Mouse (Mus musculus) thymus, postnatal 4 days (tissue): ENCODE data around the gene Ccdc134.
A peak's percentile ranks its signal among the peaks of the same experiment; 100 is the strongest.
"Not testable (repeated sequence)": the region's sequence is repeated elsewhere in the genome, so short reads cannot be mapped to it uniquely, and the experiment has no call there.

Experiments used
- DNase-seq: peaks from one replicate; pipeline ENCODE4 v3.0.0; 2021

The Ccdc134 gene

DNA sequence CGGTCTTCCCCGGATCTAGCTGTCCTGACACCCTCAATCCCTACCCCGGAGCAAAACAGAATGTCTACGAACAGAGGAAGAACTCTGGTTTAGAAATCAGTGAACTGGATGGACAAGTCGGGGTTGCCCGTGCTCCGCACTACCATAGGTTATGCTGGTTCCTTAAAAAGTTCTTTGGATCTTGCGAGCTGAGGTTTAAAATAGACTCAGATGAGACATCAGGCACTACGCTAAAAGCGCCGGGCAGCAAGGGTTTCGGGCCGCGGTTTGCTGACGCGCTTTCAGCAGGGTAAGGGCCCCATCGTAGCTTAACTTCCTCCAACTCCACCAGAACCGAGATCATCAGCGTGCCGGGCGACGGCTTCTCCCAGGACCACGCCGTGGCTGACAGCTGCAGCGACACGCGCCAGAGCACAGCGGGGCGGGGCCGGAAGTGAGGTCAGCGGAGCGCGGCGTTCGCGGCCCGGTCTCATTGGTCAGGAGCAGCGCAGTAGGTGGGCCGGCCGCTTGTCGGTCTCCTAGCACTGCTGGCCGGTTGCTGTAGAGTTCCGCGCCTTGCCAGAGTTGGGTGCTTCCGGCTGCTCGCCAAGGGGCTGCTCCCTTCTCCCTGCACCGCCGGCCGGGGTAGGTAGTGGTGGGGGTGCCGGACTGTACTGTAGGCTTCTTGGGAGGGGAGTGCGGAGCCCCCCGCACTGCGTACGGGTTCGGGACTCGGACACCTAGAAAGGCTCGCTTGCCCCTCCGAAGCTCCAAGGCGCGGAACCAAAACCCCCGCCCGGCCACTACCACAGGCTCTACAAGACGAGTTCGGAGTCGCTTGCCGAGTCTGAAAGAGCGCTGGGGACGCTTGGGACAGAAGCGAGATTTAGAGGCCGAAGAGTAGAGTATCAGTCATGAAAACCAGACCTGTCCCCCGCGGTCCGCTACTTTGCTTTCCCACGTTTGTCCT, at the start of gene Ccdc134:
TSS of gene Ccdc134 (plus strand) at position 497 of the 949 bp plus-strand sequence.
- peak; percentile 98 for DNase-seq

DNA sequence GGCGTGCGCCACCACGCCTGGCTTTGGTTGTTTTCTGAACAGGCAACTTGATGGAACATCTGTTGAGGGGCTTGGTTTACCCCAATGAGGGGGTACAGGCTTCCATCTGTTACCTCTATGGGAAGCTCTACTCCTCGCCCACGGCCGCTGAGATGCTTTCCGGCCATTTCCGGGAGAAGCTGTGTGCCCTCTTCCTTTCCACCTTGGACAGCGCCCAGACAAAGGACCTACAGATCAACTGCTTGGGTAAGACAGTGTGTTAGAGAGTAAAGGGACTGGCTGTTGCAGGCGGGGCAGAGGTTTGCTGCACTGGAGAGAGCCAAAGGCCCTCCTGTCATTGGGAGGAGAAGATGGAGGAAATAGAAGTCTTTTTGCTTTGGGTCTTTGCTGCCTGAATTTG, 47.8 kb upstream of the Ccdc134 start:
- no peak for DNase-seq

DNA sequence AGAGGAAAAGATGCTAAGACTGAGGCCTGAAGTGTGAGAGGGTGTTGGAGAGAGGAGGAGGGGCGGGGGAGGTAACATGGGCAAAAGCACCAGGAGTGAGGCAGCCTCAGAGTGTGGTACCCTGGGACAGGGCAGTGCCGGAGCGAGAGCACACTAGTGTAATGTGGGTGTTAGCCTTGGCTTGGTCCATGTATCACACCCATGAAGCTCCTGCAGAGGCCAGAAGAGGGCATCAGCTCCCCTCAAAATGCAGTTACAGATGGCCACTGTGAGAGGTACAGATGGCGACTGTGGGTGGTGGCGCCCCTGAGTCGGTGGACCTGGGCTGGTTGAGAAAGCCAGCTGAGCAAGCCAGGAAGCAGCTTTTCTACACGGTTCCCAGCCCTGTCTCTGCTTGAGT, 46.6 kb upstream of the Ccdc134 start:
- peak; percentile 73 for DNase-seq

DNA sequence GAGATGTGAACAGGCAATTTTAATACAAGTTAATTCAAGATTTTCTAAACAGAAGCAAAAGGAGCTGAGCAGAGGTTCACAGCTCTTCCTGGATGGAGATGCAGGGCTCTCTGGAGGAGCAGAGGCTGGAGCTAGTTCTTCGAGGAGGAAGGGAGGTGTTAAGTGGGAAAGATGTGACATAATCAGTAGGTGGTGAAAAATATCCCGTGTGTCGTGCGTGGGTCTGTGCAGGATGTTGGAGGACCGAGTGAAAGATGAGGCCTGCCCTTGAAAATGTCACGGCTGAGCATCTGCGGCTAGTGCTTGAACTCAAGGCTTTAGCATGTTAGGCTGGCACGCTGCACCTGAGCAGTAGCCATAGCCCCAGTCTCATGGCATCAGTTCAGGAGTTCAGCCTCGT, 42.1 kb upstream of the Ccdc134 start:
- DNase-seq = no peak

DNA sequence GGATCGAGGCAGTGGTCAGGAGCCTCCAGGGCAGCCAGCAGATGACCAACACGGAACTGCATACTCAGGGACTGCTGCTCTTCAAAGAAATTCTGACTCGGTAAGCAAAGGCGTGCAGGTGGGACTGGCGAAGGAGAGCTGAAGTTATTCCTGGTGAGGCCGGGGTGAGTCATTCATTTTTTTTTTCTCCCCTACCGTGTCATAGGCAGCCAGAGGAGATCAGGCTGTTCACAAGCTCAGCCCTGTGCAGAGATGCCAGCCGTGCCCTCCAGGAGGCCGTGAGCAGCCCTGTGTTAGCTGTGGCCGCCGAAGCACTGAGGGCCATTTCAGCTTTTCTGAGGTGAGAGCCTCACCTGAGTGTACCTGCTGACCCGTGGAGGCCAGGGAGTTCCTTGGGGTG, 41.6 kb upstream of the Ccdc134 start:
- DNase-seq = no peak

DNA sequence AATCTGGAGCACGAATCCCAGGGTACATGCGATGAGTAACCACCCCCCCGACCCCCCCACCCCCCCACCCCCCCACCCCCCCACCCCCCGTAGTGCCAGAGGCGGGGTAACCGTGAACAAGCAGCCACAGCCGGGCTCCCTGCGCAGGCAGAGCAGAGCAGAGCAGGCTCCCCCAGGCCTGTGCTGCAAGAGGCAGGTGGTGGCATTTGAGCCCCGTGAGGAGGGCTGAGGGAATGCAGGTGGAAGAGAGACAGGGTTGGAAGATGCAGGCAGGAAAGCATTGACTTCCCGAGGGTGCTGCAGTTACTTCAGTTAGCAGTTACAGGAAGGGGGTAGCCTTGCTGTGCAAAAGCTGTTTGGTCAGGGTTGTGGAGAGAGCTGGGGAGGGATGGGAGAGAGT, 40.5 kb upstream of the Ccdc134 start:
- peak; percentile 52 for DNase-seq

DNA sequence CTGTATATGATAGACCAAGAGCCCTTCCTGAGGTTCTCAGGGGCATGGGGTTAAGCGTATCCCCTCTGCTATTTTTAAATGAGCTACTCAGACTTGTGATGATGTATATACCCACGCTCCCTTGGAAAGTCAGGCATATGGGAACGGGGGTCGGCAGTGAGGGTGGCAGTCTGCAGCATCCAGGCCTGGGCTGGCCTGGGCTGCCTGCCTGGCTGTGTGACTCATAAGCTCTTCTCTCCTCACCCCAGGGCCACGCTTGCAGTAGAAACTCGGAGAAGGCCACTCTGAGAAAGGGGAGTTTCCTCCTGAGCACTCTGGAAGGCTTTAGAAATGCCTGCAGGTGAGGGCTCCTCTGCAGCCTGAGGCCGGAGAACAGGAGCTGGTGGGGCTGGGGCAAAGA, 36.7 kb upstream of the Ccdc134 start:
- DNase-seq = no peak

DNA sequence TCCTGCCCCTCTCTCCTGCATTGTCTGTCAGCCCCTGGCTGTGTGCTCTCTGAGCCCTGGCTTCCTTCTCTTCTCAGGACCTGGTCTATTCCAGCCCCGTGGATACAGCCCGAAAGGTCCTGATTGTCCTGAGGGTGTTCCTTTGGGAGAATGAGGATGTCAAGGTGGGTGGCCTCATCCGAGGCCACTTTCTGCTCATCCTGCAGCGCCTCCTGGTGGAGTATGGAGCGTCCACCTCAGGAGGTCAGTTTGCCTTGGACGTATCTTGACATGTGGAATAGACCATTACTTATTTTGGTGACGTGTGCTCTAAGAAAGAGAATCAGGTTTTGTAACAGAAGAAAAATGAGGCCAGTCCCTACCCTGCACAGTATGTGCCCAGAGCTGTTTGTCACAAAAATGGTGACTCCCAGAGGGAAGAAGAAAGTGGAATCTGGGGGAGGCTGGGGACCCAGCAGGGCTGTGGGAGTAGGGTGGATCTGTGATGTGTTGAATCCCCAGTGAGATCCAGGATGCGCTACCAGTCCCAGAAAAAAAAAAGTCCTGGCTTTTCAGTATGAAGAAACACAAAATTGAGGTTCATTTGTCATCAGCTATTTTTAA, 20.7 kb upstream of the Ccdc134 start:
- peak; percentile 70 for DNase-seq

DNA sequence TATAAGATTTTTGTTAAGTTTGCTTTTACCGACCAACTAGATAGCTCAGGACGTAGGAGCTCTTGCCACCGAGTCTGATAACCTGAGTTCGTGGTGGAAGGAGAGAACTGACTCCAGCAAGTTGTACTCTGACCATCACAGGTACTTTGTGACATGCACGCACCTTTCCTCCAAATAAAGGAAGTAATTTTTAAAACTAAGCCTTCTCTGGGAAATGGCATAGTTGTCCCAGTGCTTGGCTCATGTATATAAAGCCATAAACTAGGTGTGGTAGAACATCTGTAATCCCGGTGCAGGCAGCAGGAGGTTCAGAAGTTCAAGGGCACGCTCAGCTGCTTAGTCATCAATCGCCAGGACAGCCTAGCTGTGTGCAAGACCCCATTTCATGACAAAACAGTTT, 7.2 kb upstream of the Ccdc134 start:
- DNase-seq = no peak

DNA sequence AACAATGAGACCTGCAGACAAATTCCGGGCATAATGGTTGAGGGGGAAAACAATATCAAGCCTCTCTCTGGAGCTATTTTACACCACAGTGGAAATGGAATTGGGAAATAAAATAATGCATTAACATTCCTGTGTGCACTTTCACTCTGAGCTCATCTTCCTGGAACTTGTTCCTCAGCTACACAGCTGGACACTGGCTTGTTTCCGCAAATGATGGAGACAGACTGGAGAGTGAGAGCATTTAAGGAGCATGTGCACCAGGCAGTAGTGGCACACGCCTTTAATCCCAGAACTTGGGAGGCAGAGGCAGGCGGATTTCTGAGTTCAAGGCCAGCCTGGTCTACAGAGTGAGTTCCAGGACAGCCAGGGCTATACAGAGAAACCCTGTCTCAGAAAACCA, 1.0 kb upstream of the Ccdc134 start:
- not testable (repeated sequence) for DNase-seq

DNA sequence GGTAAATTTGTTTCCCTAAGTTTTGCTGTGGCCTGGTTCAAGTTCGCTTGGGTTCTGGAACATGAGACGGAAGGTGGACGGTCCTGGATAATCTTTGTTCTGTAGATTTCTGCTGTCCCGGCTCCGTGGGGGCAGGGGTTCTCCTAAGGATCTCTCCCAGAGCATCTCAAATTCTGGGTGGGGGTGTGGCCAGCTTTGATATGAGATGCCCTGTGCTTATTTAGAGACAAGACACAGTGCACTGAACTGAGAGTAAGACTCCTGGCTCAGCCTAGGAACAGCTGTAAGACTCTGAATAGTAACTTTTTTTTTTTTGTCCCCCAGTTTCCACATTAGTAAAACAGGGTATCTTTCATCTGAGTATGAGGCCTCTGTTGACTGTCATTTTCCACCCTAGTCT, 676 bp downstream of the Ccdc134 start:
- DNase-seq = peak; percentile 49

DNA sequence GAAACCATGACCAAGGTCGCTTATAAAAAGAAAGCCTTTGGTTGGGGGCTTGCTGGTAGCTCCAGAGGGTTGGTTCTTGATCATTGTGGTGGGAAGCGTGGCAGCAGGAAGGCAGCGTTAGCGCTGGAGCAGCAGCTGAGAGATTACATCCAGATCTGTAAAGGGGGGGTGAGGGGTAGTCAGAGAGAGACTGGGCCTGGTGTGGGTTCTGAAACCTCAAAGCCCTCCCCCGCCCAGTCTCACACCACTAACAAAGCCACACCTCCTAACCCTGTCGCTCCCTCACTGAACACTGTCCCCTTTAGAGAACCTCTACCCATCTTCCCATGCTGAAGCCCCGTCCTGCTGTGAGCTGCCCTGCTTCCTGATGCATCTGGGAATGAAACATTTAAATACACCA, 2.9 kb downstream of the Ccdc134 start:
- no peak for DNase-seq

DNA sequence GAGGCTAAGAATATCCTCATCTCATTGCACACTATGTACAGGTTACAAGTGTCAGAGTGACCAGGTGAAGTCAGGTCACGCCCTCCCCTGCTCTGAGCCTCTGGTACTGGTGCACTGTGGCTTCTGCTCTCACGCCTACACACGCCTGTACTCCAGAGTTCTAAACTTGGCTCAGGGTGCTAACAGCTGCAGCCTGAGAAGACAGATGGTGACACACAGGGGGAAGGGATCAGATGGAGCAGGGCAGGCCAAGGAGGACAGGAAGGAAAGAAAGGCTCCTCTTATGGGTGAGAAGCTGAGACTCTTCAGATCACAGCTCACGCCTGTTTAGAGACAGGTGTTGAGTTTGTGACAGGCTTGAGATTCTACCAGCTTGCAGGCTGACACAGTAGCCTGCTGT, 7.7 kb downstream of the Ccdc134 start:
- DNase-seq = peak; percentile 59

DNA sequence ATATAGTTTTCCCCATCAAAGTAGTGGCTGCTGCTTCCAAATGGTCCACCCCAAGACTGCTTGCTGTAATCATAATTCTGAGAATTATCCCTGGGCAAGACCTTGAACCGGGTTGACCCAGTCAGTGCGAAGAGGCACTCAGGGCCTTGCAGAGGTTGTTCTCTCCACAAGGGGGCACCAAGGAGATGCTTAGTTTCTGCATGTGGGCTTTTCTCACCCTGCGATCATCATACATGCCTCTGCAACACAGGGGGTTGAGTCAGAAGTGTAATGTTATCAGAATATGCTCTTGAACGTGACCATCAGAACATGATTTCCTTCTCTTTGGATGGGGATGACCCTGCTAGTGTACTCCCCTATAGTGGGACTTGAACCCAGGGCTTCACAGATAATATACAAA, 10.8 kb downstream of the Ccdc134 start:
- peak; percentile 73 for DNase-seq

DNA sequence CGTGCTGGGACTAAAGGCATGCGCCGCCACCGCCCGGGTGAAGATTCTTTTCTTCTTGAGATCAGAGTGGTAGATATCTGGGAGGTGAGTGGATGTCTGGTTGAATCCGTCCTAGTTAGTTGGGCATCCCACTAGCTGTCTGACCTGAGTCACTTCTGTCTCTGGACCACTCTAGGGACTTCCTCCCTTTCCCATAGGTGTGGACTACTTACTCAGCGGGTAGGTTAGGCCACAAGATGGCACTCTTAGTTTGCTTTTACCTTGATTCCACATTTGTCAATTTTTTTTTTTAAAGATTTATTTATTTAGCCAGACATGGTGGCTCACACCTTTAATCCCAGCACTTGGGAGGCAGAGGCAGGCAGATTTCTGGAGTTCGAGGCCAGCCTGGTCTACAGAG, 11.5 kb downstream of the Ccdc134 start:
- DNase-seq = peak; percentile 31

DNA sequence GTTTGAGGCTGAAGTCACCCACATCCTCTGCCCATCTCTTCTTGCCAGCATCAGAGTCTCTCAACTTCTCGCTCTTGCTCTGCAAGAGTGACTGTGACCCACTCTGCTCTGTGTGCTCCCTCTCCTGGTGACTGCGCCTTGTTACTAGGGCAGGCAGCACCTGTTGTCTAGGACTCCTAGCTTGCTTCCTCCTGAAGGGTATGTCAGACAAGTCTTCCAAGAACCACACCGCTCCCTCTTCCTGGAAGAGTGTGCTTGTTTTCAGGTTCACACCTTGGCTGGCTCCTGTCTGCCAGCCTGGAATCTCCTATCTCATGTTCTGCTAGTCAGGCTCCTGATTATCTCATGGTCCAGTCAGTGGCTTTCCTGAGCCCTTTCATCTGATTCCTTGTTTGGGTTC, 12.6 kb downstream of the Ccdc134 start:
- peak; percentile 82 for DNase-seq

DNA sequence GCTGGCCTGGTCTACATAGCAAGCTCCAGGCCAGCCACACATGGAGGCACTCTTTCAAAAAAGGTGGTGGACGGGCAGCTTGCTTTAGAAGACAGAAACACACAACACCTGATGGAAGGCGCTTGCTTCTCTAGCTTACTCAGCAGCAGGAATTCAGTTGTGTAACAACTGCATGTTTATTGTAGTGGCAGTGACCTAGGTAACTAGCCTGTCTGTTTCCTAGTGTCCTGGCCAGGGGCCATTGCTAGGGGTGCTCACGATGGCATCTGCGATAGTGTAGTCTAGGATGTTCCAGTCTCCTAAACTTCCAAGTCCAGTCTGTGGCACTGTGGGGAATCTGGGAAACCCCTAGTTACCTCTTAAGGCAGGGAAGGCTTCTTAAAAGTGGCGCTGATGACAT, 16.4 kb downstream of the Ccdc134 start:
- DNase-seq = no peak

DNA sequence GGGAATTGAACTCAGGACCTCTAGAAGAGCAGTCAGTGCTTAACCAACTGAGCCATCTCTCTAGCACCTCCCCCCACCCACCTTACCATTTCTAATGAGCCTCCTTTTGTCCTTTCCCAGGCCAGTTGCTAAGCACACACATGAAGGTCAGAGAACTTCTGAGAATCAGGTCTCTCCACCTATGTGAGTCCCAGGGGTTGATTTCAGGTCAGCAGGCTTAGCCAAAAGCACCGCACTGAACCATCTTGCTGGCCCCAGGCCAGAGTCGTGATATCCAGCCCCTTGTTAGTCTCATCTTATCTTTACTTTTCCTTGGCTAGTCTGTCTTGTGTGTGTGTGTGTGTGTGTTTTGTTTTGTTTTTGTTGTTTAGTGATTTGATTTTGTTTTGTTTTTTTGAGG, 17.7 kb downstream of the Ccdc134 start:
- no peak for DNase-seq

DNA sequence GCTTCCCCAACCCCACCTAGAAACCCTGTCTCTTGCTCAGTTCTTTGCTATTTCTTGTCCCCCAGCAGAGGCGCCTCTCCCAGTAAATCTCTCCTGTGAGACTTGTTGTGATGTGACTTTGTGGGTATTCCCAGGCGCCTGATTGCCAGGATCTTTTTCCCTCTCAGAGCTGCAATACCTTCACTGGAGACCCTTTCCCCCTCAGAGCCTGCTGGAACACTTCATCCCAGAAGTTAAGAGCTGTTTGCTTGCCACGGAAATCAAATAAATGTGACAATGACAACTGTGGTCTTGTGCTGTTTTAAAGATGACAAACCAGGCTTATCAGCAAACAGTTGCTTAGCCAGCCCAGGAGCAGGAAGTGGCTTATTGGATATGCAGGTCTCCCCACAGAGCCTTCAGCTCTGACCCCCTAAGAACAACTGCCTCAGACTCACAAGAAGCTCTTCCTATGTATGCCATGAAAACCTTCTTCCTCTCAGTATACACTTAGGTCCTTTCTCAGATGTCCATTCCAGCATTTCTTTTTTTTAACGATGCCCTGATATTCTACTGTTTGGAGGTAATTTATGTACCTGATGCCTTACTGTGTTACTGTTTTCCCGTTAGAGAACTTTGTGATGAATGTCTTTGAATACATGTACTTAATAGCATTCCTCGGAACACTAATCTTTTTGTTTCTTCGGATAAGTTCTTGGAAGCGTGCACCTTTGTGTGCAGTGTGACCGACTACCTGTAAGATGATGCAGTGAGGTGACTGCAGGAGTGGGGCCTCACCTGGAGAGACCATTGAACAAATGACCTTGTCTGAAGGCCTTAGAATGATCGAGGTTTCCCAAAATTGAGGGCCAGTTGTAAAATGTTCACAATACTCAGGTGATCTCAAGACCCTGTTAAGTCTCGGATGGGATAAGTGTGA, 18.4 kb downstream of the Ccdc134 start:
- DNase-seq = no peak

DNA sequence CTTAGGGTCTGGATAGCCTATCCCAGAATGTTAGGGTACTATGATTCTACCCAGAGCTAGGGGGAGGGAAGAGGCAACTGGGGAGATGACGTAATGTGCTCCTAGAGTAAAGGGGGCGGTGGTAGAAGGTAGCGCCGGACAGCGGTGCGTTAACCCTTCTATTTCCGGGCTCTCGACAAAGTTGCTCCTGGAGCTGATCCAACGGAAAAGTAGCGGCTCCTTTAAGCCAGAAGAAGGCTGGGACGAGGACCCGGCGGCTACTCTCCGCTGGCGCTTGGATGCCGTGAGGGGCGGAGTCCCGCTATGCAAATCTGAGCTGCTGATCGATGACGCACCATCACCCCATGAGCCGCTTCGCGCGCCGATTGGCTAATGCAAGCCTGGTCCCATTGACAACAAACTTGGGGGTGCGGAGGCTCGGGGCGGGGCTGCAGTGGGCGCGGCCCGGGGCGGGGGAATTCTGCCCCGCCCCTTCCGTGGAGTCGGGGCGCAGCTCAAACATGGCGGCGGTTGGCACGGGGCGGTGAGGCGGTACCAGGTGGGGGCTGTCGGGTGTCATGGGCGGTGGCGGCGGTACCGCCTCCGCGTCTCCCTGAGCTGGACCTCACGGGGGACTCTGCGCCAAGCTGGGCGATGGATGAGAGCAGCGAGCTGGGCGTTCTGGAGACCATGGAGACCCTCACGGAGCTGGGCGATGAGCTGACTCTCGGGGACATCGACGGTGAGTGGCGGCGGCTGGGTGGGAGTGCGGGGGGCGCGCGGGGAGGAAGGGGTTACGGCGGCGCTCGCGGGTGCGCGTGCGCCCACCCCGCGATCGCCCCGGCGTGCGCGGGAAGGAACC, 19.3 kb downstream of the Ccdc134 start, which contains the start of gene Srebf2:
TSS of gene Srebf2 (plus strand) at position 412 of the 841 bp plus-strand sequence.
- peak; percentile 98 for DNase-seq

DNA sequence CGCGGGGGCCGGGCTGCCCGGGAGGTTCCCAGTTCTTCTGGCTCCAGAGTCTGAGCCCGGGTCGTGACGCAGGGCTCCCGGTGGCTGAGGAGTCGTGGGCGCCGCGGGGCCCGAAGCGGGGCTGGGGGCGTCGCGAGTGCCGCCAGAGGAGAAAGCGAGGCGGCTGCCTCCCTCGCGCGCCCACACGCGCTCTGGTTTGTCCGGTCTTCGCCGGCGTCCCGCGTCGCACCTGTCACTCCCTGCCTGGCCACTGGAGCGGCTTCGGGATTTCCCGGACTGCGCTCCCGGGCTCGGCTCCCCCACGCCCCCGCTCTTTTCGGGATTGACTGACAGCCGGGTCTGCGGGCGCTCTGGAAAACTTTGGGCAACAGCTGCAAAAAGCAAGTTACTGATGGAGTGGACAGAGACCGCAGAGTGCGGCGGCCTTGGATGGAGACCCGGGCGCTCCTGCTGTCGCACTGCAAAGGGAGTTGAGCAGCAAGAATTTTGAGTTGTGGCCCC, 19.9 kb downstream of the Ccdc134 start:
- no peak for DNase-seq

DNA sequence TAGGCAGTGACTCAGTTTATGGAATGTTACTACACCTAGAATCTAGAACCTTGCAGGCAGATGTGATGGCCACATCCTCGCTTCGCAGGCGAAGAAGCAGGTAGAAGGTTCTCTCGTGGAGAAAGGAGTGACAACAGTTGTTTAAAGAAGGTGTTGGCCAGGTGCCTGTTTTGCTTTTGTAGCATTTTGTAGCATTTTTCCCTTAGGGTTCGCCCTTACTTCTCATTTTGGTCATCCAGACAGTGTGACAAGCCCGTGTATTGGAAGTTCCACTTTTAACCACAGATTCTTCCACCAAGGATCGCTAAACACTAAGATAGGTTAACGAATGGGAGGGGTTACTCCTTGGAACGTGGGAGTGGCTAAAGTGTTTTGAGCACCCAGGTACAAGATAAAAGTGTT, 20.8 kb downstream of the Ccdc134 start:
- no peak for DNase-seq
